Mouse (Mus musculus): Measurements from ENCODE around the gene Psd.

GRCm38 (mm10) chr19:46324366-46324765, 2.6 kb downstream of the Psd start:
- TF ChIP-seq CTCF (conservative IDR thresholded peaks at IDR 0.05; ENCODE audit: insufficient read depth, insufficient read length, low read depth, low read length) (no peak), POLR2A (IDR thresholded peaks at IDR 0.05; ENCODE audit: low read depth, low read length) (no peak)

All from kidney, adult 2 months (tissue).